Mouse (Mus musculus): ENCODE measurements at regions not wholly inside any gene's neighbourhood (a gene's known extent, or its start where the extent isn't known, plus 50 kb on each side); places are given as distances from the start of the nearest gene placed in this dataset.

DNA sequence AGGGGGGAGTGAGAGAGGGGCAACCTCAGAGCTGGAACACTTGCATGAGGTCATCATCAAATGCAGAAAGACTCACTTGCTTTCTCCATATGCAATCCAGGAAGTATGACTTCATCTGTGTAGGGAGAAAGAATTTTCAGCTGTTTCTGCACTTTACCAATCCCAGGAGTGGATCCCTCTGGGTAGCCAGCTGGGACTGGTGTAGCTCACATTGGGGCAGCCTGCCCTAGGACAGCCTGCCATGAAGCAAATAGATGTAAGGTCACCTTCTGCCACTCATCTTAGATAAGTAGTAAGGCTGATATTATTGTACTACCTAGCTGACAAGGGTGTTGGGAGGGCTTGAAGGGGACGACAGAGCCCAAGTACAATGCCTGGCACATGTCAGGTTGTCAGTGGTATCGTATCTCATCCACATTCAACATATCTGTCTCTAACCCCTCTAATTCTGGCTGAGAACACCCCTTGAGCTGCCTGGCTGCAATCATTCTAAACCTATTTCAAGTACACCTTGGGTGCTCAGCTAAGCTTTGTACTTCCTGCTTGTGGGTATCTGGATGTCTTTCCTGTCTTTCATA lies 51.4 kb upstream of the Grb10 start:
- TF ChIP-seq EP300 (IDR thresholded peaks at IDR 0.05; ENCODE audit: insufficient read depth, low read depth, low read length) = no peak
- TF ChIP-seq CTCF (IDR thresholded peaks at IDR 0.05) = no peak
- no peak for TF ChIP-seq POLR2A (IDR thresholded peaks at IDR 0.05; ENCODE audit: insufficient read depth, low read depth, low read length)
